Comparison of ENCODE assay signal across 8 mouse cellular contexts in genomic region chr5:38561426-38562024, GRCm38 (mm10). TPM values are rescaled to one million over a fixed set of nuclear protein-coding genes. Genes with fewer than 3 reads are reported as not detected.
DNase-seq lines count a peak whose midpoint lies in the region; ATAC-seq and TF ChIP-seq lines count a peak whose summit lies in the region.

No protein-coding gene starts in this region.

- H3K4me2 ChIP-seq in heart, embryonic 11.5 days = peak overlapping the region; percentile 87
- H3K4me2 ChIP-seq in kidney, embryonic 16.5 days (replicated peaks; ENCODE audit: low read depth, low read length) = peak overlapping the region; percentile 80
- peak overlapping the region; percentile 73 for H3K4me2 ChIP-seq in myocyte (ENCODE audit: low read depth)

- peak; percentile 100 for DNase-seq in B cell, adult 2 months
- DNase-seq in brain, adult 2 months (ENCODE audit: low read depth, low spot score) = peak; percentile 98
- DNase-seq in liver, adult 2 months (ENCODE audit: extremely low read depth, low read depth, low spot score) = peak; percentile 76
- peak; percentile 97 for DNase-seq in splenic B cell, adult 2 months (ENCODE audit: low read depth, low spot score)

- no peaks in the 10 kb centered on the region for H3K9me3 ChIP-seq in heart, embryonic 11.5 days (replicated peaks; ENCODE audit: control insufficient read depth, low read length)
- no peaks in the 10 kb centered on the region for H3K9me3 ChIP-seq in kidney, embryonic 16.5 days (ENCODE audit: low read length)

- ATAC-seq in erythroblast, adult 5-6 weeks (replicated peaks; ENCODE audit: low FRiP score, poor library complexity, severe bottlenecking) = peak; percentile 93
- peak; percentile 95 for ATAC-seq in heart, embryonic 11.5 days (replicated peaks; ENCODE audit: insufficient number of reproducible peaks, low FRiP score, low TSS enrichment)
- peak; percentile 98 for ATAC-seq in kidney, embryonic 16.5 days (ENCODE audit: low FRiP score, low TSS enrichment)

- H3K4me3 ChIP-seq in heart, embryonic 11.5 days (ENCODE audit: low read depth, low read length) = peak overlapping the region; percentile 84
- H3K4me3 ChIP-seq in kidney, embryonic 16.5 days (ENCODE audit: low read length) = peak overlapping the region; percentile 85
- H3K4me3 ChIP-seq in liver, adult 2 months (ENCODE audit: insufficient read depth, low read depth, low read length) = peak overlapping the region; percentile 87
- peak overlapping the region; percentile 88 for H3K4me3 ChIP-seq in myocyte

- TF ChIP-seq CTCF in liver, adult 2 months (IDR thresholded peaks at IDR 0.05; ENCODE audit: low read depth, low read length) = no peak

- H3K27ac ChIP-seq in heart, embryonic 11.5 days (ENCODE audit: low read depth, low read length) = peak overlapping the region; percentile 99
- peak overlapping the region; percentile 99 for H3K27ac ChIP-seq in kidney, embryonic 16.5 days (ENCODE audit: low read length)
- H3K27ac ChIP-seq in liver, adult 2 months (replicated peaks; ENCODE audit: insufficient read depth, low read depth, low read length) = peak overlapping the region; percentile 87

- H3ac ChIP-seq in myocyte (ENCODE audit: control insufficient read depth, insufficient read length) = peak overlapping the region; percentile 72

- H3K9ac ChIP-seq in heart, embryonic 11.5 days (ENCODE audit: low read depth, low read length) = peak overlapping the region; percentile 97
- H3K9ac ChIP-seq in kidney, embryonic 16.5 days (replicated peaks; ENCODE audit: low read length) = peak overlapping the region; percentile 95
- H3K9ac ChIP-seq in liver, adult 2 months (ENCODE audit: low read depth, low read length) = peak overlapping the region; percentile 94

- peak; percentile 61; the same call in 1 of the 2 replicates for TF ChIP-seq POLR2A in liver, adult 2 months (IDR thresholded peaks at IDR 0.05; ENCODE audit: extremely low read depth, insufficient read depth, low read length)
- peak; percentile 83 for TF ChIP-seq POLR2A in myocyte (IDR thresholded peaks at IDR 0.05; ENCODE audit: insufficient read length, low read depth)

- WGBS in heart, embryonic 11.5 days (ENCODE audit: insufficient replicate concordance) = under 1% methylated on average over 64 of the region's 79 CpGs
- under 1% methylated on average over 78 of the region's 79 CpGs for WGBS in kidney, embryonic 16.5 days
- WGBS in liver, adult 2 months = under 1% methylated on average over 78 of the region's 79 CpGs

- peaks cover 7% of the 10 kb centered on the region for H3K36me3 ChIP-seq in heart, embryonic 11.5 days (ENCODE audit: control insufficient read depth, insufficient read depth, low read length)
- peaks cover 21% of the 10 kb centered on the region for H3K36me3 ChIP-seq in kidney, embryonic 16.5 days (ENCODE audit: insufficient read depth, low read length)
- peaks cover 4% of the 10 kb centered on the region; the same call in 1 of the 2 replicates for H3K36me3 ChIP-seq in liver, adult 2 months (ENCODE audit: control insufficient read depth, insufficient read depth, low read length)
- peaks cover 10% of the 10 kb centered on the region for H3K36me3 ChIP-seq in myocyte (ENCODE audit: control insufficient read depth, insufficient read depth)
- H3K36me3 ChIP-seq in splenic B cell, adult 2 months (ENCODE audit: control insufficient read depth, insufficient read depth, low read length, poor library complexity, severe bottlenecking) = no peaks in the 10 kb centered on the region

- H3K4me1 ChIP-seq in heart, embryonic 11.5 days (ENCODE audit: control insufficient read depth, insufficient read depth, low read length) = peaks cover 39% of the 10 kb centered on the region
- H3K4me1 ChIP-seq in kidney, embryonic 16.5 days (ENCODE audit: insufficient read depth, low read length) = peaks cover 33% of the 10 kb centered on the region
- peaks cover 3% of the 10 kb centered on the region for H3K4me1 ChIP-seq in liver, adult 2 months (ENCODE audit: control insufficient read depth, insufficient read depth, low read length)

- H3K27me3 ChIP-seq in heart, embryonic 11.5 days (ENCODE audit: control insufficient read depth, insufficient read depth, low read length) = no peaks in the 10 kb centered on the region
- no peaks in the 10 kb centered on the region for H3K27me3 ChIP-seq in kidney, embryonic 16.5 days (ENCODE audit: insufficient read depth, low read length)
- no peaks in the 10 kb centered on the region for H3K27me3 ChIP-seq in liver, adult 2 months (ENCODE audit: control insufficient read depth, insufficient read depth, low read length)
- no peaks in the 10 kb centered on the region for H3K27me3 ChIP-seq in myocyte (ENCODE audit: control insufficient read depth, insufficient read depth, insufficient read length)
- no peaks in the 10 kb centered on the region for H3K27me3 ChIP-seq in splenic B cell, adult 2 months (ENCODE audit: control insufficient read depth, insufficient read depth, low read length, poor library complexity, severe bottlenecking)

- peaks cover 11% of the 10 kb centered on the region; the same call in 1 of the 2 replicates for H3K79me2 ChIP-seq in liver, adult 2 months (ENCODE audit: control insufficient read depth, insufficient read depth, low read length)
- peaks cover 45% of the 10 kb centered on the region for H3K79me2 ChIP-seq in myocyte (ENCODE audit: control insufficient read depth, insufficient read depth)

TF ChIP-seq in myocyte, 11 proteins besides CTCF, POLR2A, EP300 and RAD21:
- peak; percentile 100 for TF ChIP-seq SRF (IDR thresholded peaks at IDR 0.05; ENCODE audit: control insufficient read depth, insufficient read length, low read depth)
- TF ChIP-seq USF1 (IDR thresholded peaks at IDR 0.05; ENCODE audit: low read depth) = no peak
- peak; percentile 18 for TF ChIP-seq E2F4 (IDR thresholded peaks at IDR 0.05; ENCODE audit: insufficient read depth)
- TF ChIP-seq REST (IDR thresholded peaks at IDR 0.05; ENCODE audit: insufficient read depth, insufficient read length) = peak; percentile 19
- TF ChIP-seq POLR2AphosphoS2 (IDR thresholded peaks at IDR 0.05; ENCODE audit: insufficient read length, low read depth) = peak; percentile 72
- TF ChIP-seq TCF3 (IDR thresholded peaks at IDR 0.05; ENCODE audit: insufficient read length, low read depth) = no peak
- TF ChIP-seq MYOD1 (IDR thresholded peaks at IDR 0.05; ENCODE audit: control insufficient read depth in 1 of 3, insufficient read length in 2 of 3, low read depth in 2 of 3) = no peak
- peak in 1 of 3 experiments; percentile 21 for TF ChIP-seq MYOG (IDR thresholded peaks at IDR 0.05; ENCODE audit: control insufficient read depth in 1 of 3, insufficient read depth in 1 of 3, insufficient read length in 2 of 3, low read depth in 2 of 3)

RNA-seq across cellular contexts. Expression of gene Wdr1, which starts 1.5 kb away (rescaled TPM):
- 55.7 and 64.4 TPM in 2 replicates for total RNA-seq in erythroblast, adult 5-6 weeks (2015; ENCODE audit: low replicate concordance)
- 57.0 and 75.8 TPM in 2 replicates for total RNA-seq in erythroblast, adult 5-6 weeks (2017; ENCODE audit: low replicate concordance)
- 244 and 288 TPM in 2 replicates for polyA plus RNA-seq in heart, embryonic 11.5 days (2014; fragmentation: Nextera tagmentation; extraction: Ambion mirVana)
- polyA plus RNA-seq in kidney, embryonic 16.5 days (2015; fragmentation: Nextera tagmentation; extraction: Ambion mirVana) = 236 and 251 TPM in 2 replicates
- total RNA-seq in liver, adult 2 months (2014; rRNA removed) = 42.1 and 49.2 TPM in 2 replicates
- 38.0 and 40.4 TPM in 2 replicates for polyA plus RNA-seq in liver, adult 2 months (2012; rRNA removed)
- polyA plus RNA-seq in myocyte (2012; fragmentation: generic; extraction: Trizol) = 130 TPM

RNA-seq across cellular contexts. Expression of gene Slc2a9, which starts 58.6 kb away (rescaled TPM):
- total RNA-seq in erythroblast, adult 5-6 weeks (2015; ENCODE audit: low replicate concordance) = 3.8 TPM in 1 of 2 replicates, not detected in the other
- total RNA-seq in erythroblast, adult 5-6 weeks (2017; ENCODE audit: low replicate concordance) = 0.51 and 0.84 TPM in 2 replicates
- 0.19 and 0.49 TPM in 2 replicates for polyA plus RNA-seq in heart, embryonic 11.5 days (2014; fragmentation: Nextera tagmentation; extraction: Ambion mirVana)
- 1.8 and 2.4 TPM in 2 replicates for polyA plus RNA-seq in kidney, embryonic 16.5 days (2015; fragmentation: Nextera tagmentation; extraction: Ambion mirVana)
- total RNA-seq in liver, adult 2 months (2014; rRNA removed) = 48.3 and 80.8 TPM in 2 replicates
- 30.7 and 33.0 TPM in 2 replicates for polyA plus RNA-seq in liver, adult 2 months (2012; rRNA removed)
- polyA plus RNA-seq in myocyte (2012; fragmentation: generic; extraction: Trizol) = 1.1 TPM

Comparison
In these comparisons a context has a peak if more than half of its experiments do, and no peak if none do; other contexts are left out.
1. Peak in every context shown above with its lines: DNase-seq, ATAC-seq, H3K4me3 ChIP-seq and H3K27ac ChIP-seq.